Mouse (Mus musculus): ENCODE results near the gene Cox17. TPM values are rescaled to one million over a fixed set of nuclear protein-coding genes. Genes with fewer than 3 reads are reported as not detected.

Cox17 gene
- polyA plus RNA-seq, 1 experiment = 170 TPM

GRCm38 (mm10) chr16:38376163-38376840, 29.5 kb downstream of the Cox17 start:
- no peak overlapping the region for H3K27ac ChIP-seq (ENCODE audit: insufficient read depth, low read depth, low read length)
- WGBS = 32% methylated on average over 17 of the region's 17 CpGs
- TF ChIP-seq POLR2A (IDR thresholded peaks at IDR 0.05; ENCODE audit: low read depth, low read length) = no peak
- TF ChIP-seq CTCF (conservative IDR thresholded peaks at IDR 0.05; ENCODE audit: insufficient read depth, insufficient read length, low read depth, low read length) = peak; percentile 39

GRCm38 (mm10) chr16:38376841-38377249, 30.1 kb downstream of the Cox17 start:
- no peak for TF ChIP-seq POLR2A (IDR thresholded peaks at IDR 0.05; ENCODE audit: low read depth, low read length)
- TF ChIP-seq CTCF (conservative IDR thresholded peaks at IDR 0.05; ENCODE audit: insufficient read depth, insufficient read length, low read depth, low read length) = no peak
- Histone ChIP-seq H3K27me3 (replicated peaks; ENCODE audit: control insufficient read depth, insufficient read depth, low read length) (no peaks in the 10 kb centered on the region), H3K4me3 (ENCODE audit: insufficient read depth, low read depth, low read length) (peak overlapping the region; percentile 54), H3K4me1 (ENCODE audit: control insufficient read depth, insufficient read depth, low read length) (no peaks in the 10 kb centered on the region), H3K36me3 (ENCODE audit: control insufficient read depth, insufficient read depth, low read length) (no peaks in the 10 kb centered on the region), H3K27ac (ENCODE audit: insufficient read depth, low read depth, low read length) (no peak overlapping the region)
- WGBS = 40% methylated on average over 8 of the region's 8 CpGs
- peak; percentile 27 for DNase-seq

More at GRCm38 (mm10) chr16:38376163-38376840, 29.5 kb downstream of the Cox17 start:
- DNase-seq = peak; percentile 67
- H3K36me3 ChIP-seq (ENCODE audit: control insufficient read depth, insufficient read depth, low read length) = no peaks in the 10 kb centered on the region
- H3K4me1 ChIP-seq (ENCODE audit: control insufficient read depth, insufficient read depth, low read length) = no peaks in the 10 kb centered on the region
- H3K4me3 ChIP-seq (ENCODE audit: insufficient read depth, low read depth, low read length) = peak overlapping the region; percentile 54
- H3K27me3 ChIP-seq (replicated peaks; ENCODE audit: control insufficient read depth, insufficient read depth, low read length) = no peaks in the 10 kb centered on the region

DNA sequence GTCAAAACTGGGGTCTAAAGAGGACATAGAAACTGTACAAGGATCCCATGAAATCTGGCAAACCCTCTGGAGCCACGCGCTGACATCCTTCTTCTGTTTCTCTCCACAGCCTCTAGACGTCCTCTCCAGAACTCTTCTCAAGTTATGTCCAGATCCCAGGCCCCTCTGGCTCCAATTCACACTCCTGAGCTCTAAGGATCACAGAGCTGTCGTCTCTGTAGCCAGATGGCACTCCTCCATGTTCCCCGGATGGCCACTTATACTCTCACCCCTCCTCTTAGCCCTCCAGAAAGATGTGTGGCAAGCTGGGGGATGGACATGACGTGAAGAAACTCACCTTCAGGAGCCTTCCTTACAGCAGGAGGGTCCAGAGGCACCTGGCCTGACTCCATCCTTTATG, 30.8 kb downstream of the Cox17 start:
- DNase-seq = no peak
- H3K4me3 ChIP-seq (ENCODE audit: insufficient read depth, low read depth, low read length) = no peak overlapping the region
- no peaks in the 10 kb centered on the region for H3K27me3 ChIP-seq (replicated peaks; ENCODE audit: control insufficient read depth, insufficient read depth, low read length)
- 86% methylated on average over 6 of the region's 6 CpGs for WGBS
- no peak overlapping the region for H3K27ac ChIP-seq (ENCODE audit: insufficient read depth, low read depth, low read length)
- no peaks in the 10 kb centered on the region for H3K36me3 ChIP-seq (ENCODE audit: control insufficient read depth, insufficient read depth, low read length)
- H3K4me1 ChIP-seq (ENCODE audit: control insufficient read depth, insufficient read depth, low read length) = no peaks in the 10 kb centered on the region
- no peak for TF ChIP-seq CTCF (conservative IDR thresholded peaks at IDR 0.05; ENCODE audit: insufficient read depth, insufficient read length, low read depth, low read length)
- no peak for TF ChIP-seq POLR2A (IDR thresholded peaks at IDR 0.05; ENCODE audit: low read depth, low read length)

DNA sequence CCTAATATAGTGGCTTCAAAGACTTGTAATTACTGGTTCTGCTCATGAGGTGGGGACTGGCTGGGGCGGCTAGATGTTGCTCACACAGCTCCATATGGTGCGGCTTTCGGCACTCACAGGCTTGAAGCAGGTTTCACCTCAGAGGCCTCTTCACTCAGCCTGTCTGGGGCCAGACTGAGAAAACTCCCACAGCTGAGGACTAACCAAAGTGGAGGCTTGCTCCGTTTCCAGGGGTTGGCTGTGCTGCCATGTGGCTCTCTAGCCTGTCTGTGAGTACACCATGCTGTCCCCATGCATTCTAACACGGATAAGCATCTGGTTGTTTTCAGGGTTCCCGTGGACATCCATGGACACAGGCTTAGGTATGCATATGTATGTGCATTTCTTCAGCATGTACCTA, 31.8 kb downstream of the Cox17 start:
- Histone ChIP-seq H3K36me3 (ENCODE audit: control insufficient read depth, insufficient read depth, low read length) (no peaks in the 10 kb centered on the region), H3K27me3 (replicated peaks; ENCODE audit: control insufficient read depth, insufficient read depth, low read length) (no peaks in the 10 kb centered on the region), H3K4me3 (ENCODE audit: insufficient read depth, low read depth, low read length) (no peak overlapping the region), H3K27ac (ENCODE audit: insufficient read depth, low read depth, low read length) (no peak overlapping the region), H3K4me1 (ENCODE audit: control insufficient read depth, insufficient read depth, low read length) (no peaks in the 10 kb centered on the region)
- TF ChIP-seq POLR2A (IDR thresholded peaks at IDR 0.05; ENCODE audit: low read depth, low read length) = no peak
- no peak for TF ChIP-seq CTCF (conservative IDR thresholded peaks at IDR 0.05; ENCODE audit: insufficient read depth, insufficient read length, low read depth, low read length)
- 88% methylated on average over 6 of the region's 6 CpGs for WGBS
- no peak for DNase-seq

- TF ChIP-seq CTCF (conservative IDR thresholded peaks at IDR 0.05; ENCODE audit: insufficient read depth, insufficient read length, low read depth, low read length) (no peak), POLR2A (IDR thresholded peaks at IDR 0.05; ENCODE audit: low read depth, low read length) (no peak)
- Histone ChIP-seq H3K27ac (ENCODE audit: insufficient read depth, low read depth, low read length) (no peak overlapping the region), H3K4me1 (ENCODE audit: control insufficient read depth, insufficient read depth, low read length) (no peaks in the 10 kb centered on the region), H3K27me3 (replicated peaks; ENCODE audit: control insufficient read depth, insufficient read depth, low read length) (no peaks in the 10 kb centered on the region), H3K36me3 (ENCODE audit: control insufficient read depth, insufficient read depth, low read length) (no peaks in the 10 kb centered on the region), H3K4me3 (ENCODE audit: insufficient read depth, low read depth, low read length) (no peak overlapping the region)
- DNase-seq = peak; percentile 17
- WGBS = 19% methylated on average over 6 of the region's 6 CpGs
Observed at GRCm38 (mm10) chr16:38379088-38379487, 32.3 kb downstream of the Cox17 start.

GRCm38 (mm10) chr16:38379493-38379892, 32.7 kb downstream of the Cox17 start:
- Histone ChIP-seq H3K4me3 (ENCODE audit: insufficient read depth, low read depth, low read length) (no peak overlapping the region), H3K27me3 (replicated peaks; ENCODE audit: control insufficient read depth, insufficient read depth, low read length) (no peaks in the 10 kb centered on the region), H3K27ac (ENCODE audit: insufficient read depth, low read depth, low read length) (no peak overlapping the region), H3K4me1 (ENCODE audit: control insufficient read depth, insufficient read depth, low read length) (no peaks in the 10 kb centered on the region), H3K36me3 (ENCODE audit: control insufficient read depth, insufficient read depth, low read length) (no peaks in the 10 kb centered on the region)
- TF ChIP-seq POLR2A (IDR thresholded peaks at IDR 0.05; ENCODE audit: low read depth, low read length) (no peak), CTCF (conservative IDR thresholded peaks at IDR 0.05; ENCODE audit: insufficient read depth, insufficient read length, low read depth, low read length) (no peak)
- no peak for DNase-seq
- WGBS = 37% methylated on average over 3 of the region's 3 CpGs

DNA sequence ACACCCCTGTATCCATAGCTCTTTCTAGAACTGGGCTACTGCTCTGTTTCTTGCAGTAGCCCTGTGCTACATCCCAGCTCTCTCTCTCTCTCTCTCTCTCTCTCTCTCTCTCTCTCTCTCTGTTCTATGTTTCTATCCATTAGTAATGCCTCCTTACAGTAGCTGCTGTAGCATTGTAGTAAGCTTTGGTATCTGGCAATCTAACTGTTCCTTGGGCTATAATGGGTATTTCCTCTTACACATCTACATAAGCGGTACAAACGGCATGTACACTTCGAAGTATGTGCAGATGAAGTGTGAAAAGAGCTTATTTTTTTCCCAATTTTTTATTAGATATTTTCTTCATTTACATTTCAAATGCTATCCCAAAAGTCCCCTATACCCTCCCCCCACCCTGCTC, 33.1 kb downstream of the Cox17 start:
- Histone ChIP-seq H3K27me3 (replicated peaks; ENCODE audit: control insufficient read depth, insufficient read depth, low read length) (no peaks in the 10 kb centered on the region), H3K36me3 (ENCODE audit: control insufficient read depth, insufficient read depth, low read length) (no peaks in the 10 kb centered on the region), H3K27ac (ENCODE audit: insufficient read depth, low read depth, low read length) (no peak overlapping the region), H3K4me3 (ENCODE audit: insufficient read depth, low read depth, low read length) (no peak overlapping the region), H3K4me1 (ENCODE audit: control insufficient read depth, insufficient read depth, low read length) (no peaks in the 10 kb centered on the region)
- 92% methylated on average over 3 of the region's 3 CpGs for WGBS
- no peak for DNase-seq
- TF ChIP-seq POLR2A (IDR thresholded peaks at IDR 0.05; ENCODE audit: low read depth, low read length) (no peak), CTCF (conservative IDR thresholded peaks at IDR 0.05; ENCODE audit: insufficient read depth, insufficient read length, low read depth, low read length) (no peak)

Data from kidney, adult 2 months (tissue).